9 mouse cellular contexts compared by ENCODE assay signal in the genomic region with DNA sequence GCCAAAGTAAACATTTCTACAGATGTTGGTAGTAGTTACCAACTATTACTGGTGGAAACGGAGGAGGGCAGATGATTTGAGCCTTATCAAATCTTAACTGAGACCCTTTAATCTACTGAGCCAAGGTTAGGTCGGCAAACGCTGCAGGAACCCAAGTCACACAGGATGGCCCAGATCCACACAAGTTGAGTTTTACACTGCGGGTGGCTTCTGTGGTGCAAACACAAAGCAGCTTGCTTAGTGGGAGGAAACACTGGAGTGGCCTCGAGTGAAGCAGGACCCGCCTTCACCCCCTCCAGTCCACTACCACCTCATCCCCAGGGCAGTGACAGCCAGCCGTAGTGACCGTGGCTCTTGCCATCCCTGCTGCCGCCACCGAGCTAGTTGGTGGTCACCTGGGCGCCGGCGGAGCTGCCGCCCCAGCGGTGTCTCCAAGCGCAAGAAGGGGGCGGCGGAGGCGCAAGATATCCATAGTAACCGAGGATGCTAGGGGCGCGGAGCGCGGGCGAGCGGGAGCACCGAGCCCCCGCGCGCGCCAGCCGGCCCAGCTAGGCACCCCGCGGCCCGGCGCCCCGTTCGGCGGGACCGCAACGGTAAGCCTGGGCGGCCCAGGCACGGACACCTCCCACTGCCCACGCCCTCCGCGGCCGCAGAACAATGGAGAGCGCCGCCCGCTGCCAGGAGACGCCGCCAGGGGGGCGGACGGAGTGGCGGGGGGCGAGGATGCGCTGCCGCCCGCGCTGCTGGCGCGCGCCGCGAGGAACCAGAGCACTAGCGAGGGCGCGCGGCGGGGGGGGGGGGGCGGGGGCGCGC.
DNase-seq lines count a peak whose midpoint lies in the region; ATAC-seq lines count a peak whose summit lies in the region.
"Had no signal": no experiment of that assay in that cellular context is flagged by ENCODE, and none has a peak within 500 bp of the region (broad histone marks: within the 10 kb centered on the region; RNA-seq: fewer than 3 reads in every experiment).

No protein-coding gene starts in this region.

- H3K36me3 ChIP-seq in heart, embryonic 14.5 days (ENCODE audit: control insufficient read depth, insufficient read depth, low read length), result no peaks in the 10 kb centered on the region
- no peaks in the 10 kb centered on the region for H3K36me3 ChIP-seq in neural tube, embryonic 13.5 days
- H3K36me3 ChIP-seq: G1E had no signal

- no peak for DNase-seq in heart, postnatal 36 days
- peak; percentile 61 to 70 for DNase-seq in cerebellum, postnatal 14 days
- peak; percentile 51 to 71 for DNase-seq in left cerebral cortex, postnatal 10 days (ENCODE audit: extremely low spot score in 1 of 2, low spot score in 2 of 2)
- DNase-seq in adrenal gland, postnatal 25 days, result no peak
- DNase-seq in lung, adult 18-20 months, result no peak

- H3K27ac ChIP-seq in heart, embryonic 14.5 days (replicated peaks in 1 of 2; ENCODE audit: control insufficient read depth in 1 of 2, insufficient read depth in 1 of 2, low read depth in 2 of 2, low read length in 2 of 2), result no peak overlapping the region
- peak overlapping the region; percentile 96 for H3K27ac ChIP-seq in neural tube, embryonic 13.5 days (replicated peaks)

- peak overlapping the region; percentile 40 to 51 for H3K4me3 ChIP-seq in heart, embryonic 14.5 days (ENCODE audit: control insufficient read depth in 1 of 2, insufficient read depth in 1 of 2, low read depth in 1 of 2, low read length in 2 of 2)
- H3K4me3 ChIP-seq in neural tube, embryonic 13.5 days, result peak overlapping the region; percentile 66

- peaks cover 74% of the 10 kb centered on the region for H3K27me3 ChIP-seq in heart, embryonic 14.5 days (ENCODE audit: control insufficient read depth, insufficient read depth, low read length)
- peaks cover 53% of the 10 kb centered on the region for H3K27me3 ChIP-seq in neural tube, embryonic 13.5 days

- H3K9me3 ChIP-seq in heart, embryonic 14.5 days (ENCODE audit: control insufficient read depth, low read length), result no peaks in the 10 kb centered on the region
- H3K9me3 ChIP-seq in neural tube, embryonic 13.5 days, result no peaks in the 10 kb centered on the region

- no peak overlapping the region for H3K9ac ChIP-seq in heart, embryonic 14.5 days (ENCODE audit: low read length)
- peak overlapping the region; percentile 83 for H3K9ac ChIP-seq in neural tube, embryonic 13.5 days

- intact Hi-C loops in heart, postnatal 36 days (cut with DNase I), result loop anchor here (10.0 kb wide), 1 partner anchor 206 kb away; no protein-coding TSS in a partner anchor
- intact Hi-C loops in left cerebral cortex, postnatal 10 days (cut with DNase I), result no loop called here

- H3K4me2 ChIP-seq in heart, embryonic 14.5 days (ENCODE audit: low read length), result peak overlapping the region; percentile 94
- H3K4me2 ChIP-seq in neural tube, embryonic 13.5 days, result peak overlapping the region; percentile 71

- no peak for ATAC-seq in heart, embryonic 14.5 days (ENCODE audit: insufficient number of reproducible peaks, insufficient read depth, low FRiP score, low read depth)
- peak; percentile 58 for ATAC-seq in granulocyte monocyte progenitor cell, adult 5-6 weeks (replicated peaks; ENCODE audit: poor library complexity, severe bottlenecking)
- ATAC-seq in neural tube, embryonic 13.5 days (ENCODE audit: low read depth), result peak; percentile 87

- WGBS in heart, embryonic 14.5 days, result under 1% methylated on average over 44 of the region's 73 CpGs
- WGBS in neural tube, embryonic 13.5 days, result under 1% methylated on average over 46 of the region's 73 CpGs

- H3K4me1 ChIP-seq in heart, embryonic 14.5 days (ENCODE audit: control insufficient read depth in 2 of 2, insufficient read depth in 2 of 2, low read length in 2 of 2), result no peaks in the 10 kb centered on the region
- H3K4me1 ChIP-seq in neural tube, embryonic 13.5 days (replicated peaks), result peaks cover 40% of the 10 kb centered on the region

Comparison
In these comparisons a context has a peak if more than half of its experiments do, and no peak if none do; other contexts are left out.
1. DNase-seq: peak in cerebellum, postnatal 14 days (2 of 2) and left cerebral cortex, postnatal 10 days (2 of 2); none in heart, postnatal 36 days (0 of 2), adrenal gland, postnatal 25 days (single experiment) and lung, adult 18-20 months (0 of 2).